Mouse (Mus musculus): ENCODE measurements around the gene Gm49366.

DNA sequence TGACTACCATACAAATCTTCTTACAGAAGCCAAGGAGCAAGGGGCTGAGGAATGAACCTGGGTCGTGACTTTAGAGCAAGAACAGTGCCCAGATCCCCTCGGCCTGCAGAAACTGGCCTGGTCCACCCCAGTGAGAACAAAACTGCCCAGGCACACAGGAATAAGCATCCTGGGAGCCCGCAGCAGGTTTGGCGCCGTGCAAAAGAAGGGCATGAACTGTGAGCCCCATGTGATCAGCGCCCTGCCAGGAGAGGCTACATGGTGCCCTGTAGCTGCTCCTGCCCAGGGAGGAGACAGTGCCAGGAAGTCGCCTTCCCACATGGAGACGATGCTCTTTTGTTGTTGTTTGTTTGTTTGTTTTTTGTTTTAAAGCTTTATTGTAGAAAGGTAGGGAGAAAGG is 25.9 kb downstream of the Gm49366 start:
- TF ChIP-seq POLR2A (IDR thresholded peaks at IDR 0.05; ENCODE audit: borderline replicate concordance, extremely low read depth, low read depth, low read length), result no peak
- TF ChIP-seq CTCF (IDR thresholded peaks at IDR 0.05; ENCODE audit: insufficient read depth, low read length), result no peak

All from lung, adult 2 months (tissue).